Mouse (Mus musculus) naive thymus-derived CD4-positive, alpha-beta T cell, adult 5 months (primary cell): ENCODE results near the gene Acer3. TPM values are rescaled to one million over a fixed set of nuclear protein-coding genes. Genes with fewer than 3 reads are reported as not detected.

ENCODE experiments used
- polyA plus RNA-seq: library from polyadenylated mRNA; unstranded; fragments of 100-300 nt; shearing (Covaris generic); gene quantifications from one replicate; pipeline ENCODE4 v1.2.1, GENCODE M21; 2017

Acer3 gene
- polyA plus RNA-seq = 13.0 TPM

DNA sequence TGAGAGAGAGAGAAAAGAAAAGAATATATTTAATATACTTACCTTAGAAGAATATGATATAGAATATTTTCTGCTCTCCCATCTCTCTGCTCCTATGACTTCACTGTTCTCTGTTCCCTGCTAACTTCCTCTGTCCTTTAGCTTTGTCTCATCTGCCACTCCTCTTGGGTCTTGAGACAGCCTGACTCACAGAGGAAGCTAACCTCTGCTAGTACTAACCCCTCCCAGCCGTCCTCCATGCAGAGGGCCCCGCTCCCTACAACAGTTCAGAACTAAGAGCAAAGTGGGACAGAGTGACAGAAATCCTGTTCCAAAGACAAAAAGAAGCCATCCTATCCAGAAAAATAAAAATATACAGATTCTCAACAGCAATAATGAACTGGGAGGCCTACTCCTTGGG lies at the start of gene Acer3:
Gene Acer3, minus strand, starts transcription at position 126 of the 400 bp plus-strand sequence.

GRCm38 (mm10) chr7:98361063-98361652 lies 40.1 kb upstream of the Acer3 start, which contains the start of gene Tsku:
Gene Tsku (minus strand): TSS chr7:98361328.

DNA sequence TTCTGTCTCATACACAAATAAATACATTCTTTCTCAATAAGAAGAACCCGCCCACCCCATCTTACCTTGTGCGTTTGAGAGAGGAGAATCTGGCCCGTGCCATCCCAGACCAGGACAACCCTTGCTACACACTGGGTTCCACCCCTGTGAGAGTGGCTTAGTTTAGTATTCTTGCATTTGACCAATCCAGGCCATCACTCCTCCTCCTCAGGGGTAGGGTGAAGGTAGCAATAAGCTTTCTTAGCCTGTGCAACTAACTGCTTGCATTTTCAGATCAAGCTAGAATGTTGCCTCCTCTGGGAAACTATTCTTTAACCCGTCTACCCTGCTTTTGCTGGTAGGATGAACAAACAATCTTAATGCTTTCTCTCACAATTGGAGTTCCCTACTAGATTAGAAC lies 121.6 kb downstream of the Acer3 start, which contains the start of gene B3gnt6:
Gene B3gnt6, minus strand, starts transcription at position 101 of the 400 bp plus-strand sequence.

GRCm38 (mm10) chr7:98177929-98178559 lies 143.0 kb downstream of the Acer3 start, which contains the start of gene Capn5:
Gene Capn5 (minus strand): TSS chr7:98178274.

Other genes starting within 250 kb of the Acer3 start
- 0.67 TPM for gene Myo7a, start 201.7 kb downstream of the Acer3 start, polyA plus RNA-seq
- gene Omp, start 175.7 kb downstream of the Acer3 start, polyA plus RNA-seq = not detected
- gene Capn5, start 142.9 kb downstream of the Acer3 start, polyA plus RNA-seq = 0.40 TPM
- gene B3gnt6, start 121.7 kb downstream of the Acer3 start, polyA plus RNA-seq = 0.19 TPM
- gene Tsku, start 40.1 kb upstream of the Acer3 start, polyA plus RNA-seq = not detected
- not detected for gene Gucy2d, start 119.2 kb upstream of the Acer3 start, polyA plus RNA-seq
- 24.2 TPM for gene Lrrc32, start 168.1 kb upstream of the Acer3 start, polyA plus RNA-seq